Mouse (Mus musculus): ENCODE measurements around the gene Tnfrsf11a. TPM values are rescaled to one million over a fixed set of nuclear protein-coding genes. Genes with fewer than 3 reads are reported as not detected.

Tnfrsf11a gene
- polyA plus RNA-seq, 1 experiment from 2014 or later = 2.6 TPM

GRCm38 (mm10) chr1:105846431-105846830, 65.9 kb downstream of the Tnfrsf11a start:
- Histone ChIP-seq H3K4me3 (ENCODE audit: low read depth, low read length) (no peak overlapping the region), H3K9me3 (ENCODE audit: control insufficient read depth, low read depth, low read length) (no peaks in the 10 kb centered on the region), H3K4me2 (replicated peaks; ENCODE audit: low read depth, low read length) (no peak overlapping the region), H3K27ac (ENCODE audit: low read length) (no peak overlapping the region), H3K36me3 (ENCODE audit: control insufficient read depth, insufficient read depth, low read length) (no peaks in the 10 kb centered on the region), H3K9ac (replicated peaks; ENCODE audit: low read depth, low read length) (no peak overlapping the region), H3K4me1 (ENCODE audit: control insufficient read depth, insufficient read depth, low read length) (peaks cover 9% of the 10 kb centered on the region; the same call in 1 of the 2 replicates), H3K27me3 (ENCODE audit: control insufficient read depth, insufficient read depth, low read length) (no peaks in the 10 kb centered on the region)
- no peak for ATAC-seq (ENCODE audit: insufficient number of reproducible peaks, insufficient read depth, low FRiP score, low read depth)
- WGBS = 86% methylated on average over 2 of the region's 2 CpGs

- 85% methylated on average over 8 of the region's 8 CpGs for WGBS
- no peak overlapping the region for H3K4me3 ChIP-seq (ENCODE audit: low read depth, low read length)
- no peaks in the 10 kb centered on the region for H3K9me3 ChIP-seq (ENCODE audit: control insufficient read depth, low read depth, low read length)
- H3K4me1 ChIP-seq (ENCODE audit: control insufficient read depth, insufficient read depth, low read length) = peaks cover 3% of the 10 kb centered on the region; the same call in 1 of the 2 replicates
- H3K27ac ChIP-seq (ENCODE audit: low read length) = no peak overlapping the region
- no peak overlapping the region for H3K9ac ChIP-seq (replicated peaks; ENCODE audit: low read depth, low read length)
- no peaks in the 10 kb centered on the region for H3K36me3 ChIP-seq (ENCODE audit: control insufficient read depth, insufficient read depth, low read length)
- no peak overlapping the region for H3K4me2 ChIP-seq (replicated peaks; ENCODE audit: low read depth, low read length)
- H3K27me3 ChIP-seq (ENCODE audit: control insufficient read depth, insufficient read depth, low read length) = no peaks in the 10 kb centered on the region
- no peak for ATAC-seq (ENCODE audit: insufficient number of reproducible peaks, insufficient read depth, low FRiP score, low read depth)
Measured at GRCm38 (mm10) chr1:105848806-105849205, 68.3 kb downstream of the Tnfrsf11a start.

- Histone ChIP-seq H3K36me3 (ENCODE audit: control insufficient read depth, insufficient read depth, low read length) (no peaks in the 10 kb centered on the region), H3K9ac (replicated peaks; ENCODE audit: low read depth, low read length) (no peak overlapping the region), H3K4me3 (ENCODE audit: low read depth, low read length) (no peak overlapping the region), H3K27ac (ENCODE audit: low read length) (no peak overlapping the region), H3K4me1 (ENCODE audit: control insufficient read depth, insufficient read depth, low read length) (no peaks in the 10 kb centered on the region), H3K27me3 (ENCODE audit: control insufficient read depth, insufficient read depth, low read length) (no peaks in the 10 kb centered on the region), H3K4me2 (replicated peaks; ENCODE audit: low read depth, low read length) (no peak overlapping the region), H3K9me3 (ENCODE audit: control insufficient read depth, low read depth, low read length) (no peaks in the 10 kb centered on the region)
- 88% methylated on average over 2 of the region's 2 CpGs for WGBS
- no peak for ATAC-seq (ENCODE audit: insufficient number of reproducible peaks, insufficient read depth, low FRiP score, low read depth)
Measured at GRCm38 (mm10) chr1:105851341-105851740, 70.8 kb downstream of the Tnfrsf11a start.

GRCm38 (mm10) chr1:105859740-105860139, 79.2 kb downstream of the Tnfrsf11a start:
- no peak overlapping the region for H3K9ac ChIP-seq (replicated peaks; ENCODE audit: low read depth, low read length)
- WGBS = 93% methylated on average over 2 of the region's 2 CpGs
- H3K4me3 ChIP-seq (ENCODE audit: low read depth, low read length) = no peak overlapping the region
- no peaks in the 10 kb centered on the region for H3K36me3 ChIP-seq (ENCODE audit: control insufficient read depth, insufficient read depth, low read length)
- no peaks in the 10 kb centered on the region for H3K4me1 ChIP-seq (ENCODE audit: control insufficient read depth, insufficient read depth, low read length)
- ATAC-seq (ENCODE audit: insufficient number of reproducible peaks, insufficient read depth, low FRiP score, low read depth) = no peak
- no peak overlapping the region for H3K27ac ChIP-seq (ENCODE audit: low read length)
- H3K9me3 ChIP-seq (ENCODE audit: control insufficient read depth, low read depth, low read length) = no peaks in the 10 kb centered on the region
- no peak overlapping the region for H3K4me2 ChIP-seq (replicated peaks; ENCODE audit: low read depth, low read length)
- no peaks in the 10 kb centered on the region for H3K27me3 ChIP-seq (ENCODE audit: control insufficient read depth, insufficient read depth, low read length)

GRCm38 (mm10) chr1:105876589-105876988, 96.1 kb downstream of the Tnfrsf11a start:
- Histone ChIP-seq H3K27ac (ENCODE audit: low read length) (no peak overlapping the region), H3K9ac (replicated peaks; ENCODE audit: low read depth, low read length) (no peak overlapping the region), H3K9me3 (ENCODE audit: control insufficient read depth, low read depth, low read length) (no peaks in the 10 kb centered on the region), H3K4me3 (ENCODE audit: low read depth, low read length) (no peak overlapping the region), H3K4me2 (replicated peaks; ENCODE audit: low read depth, low read length) (no peak overlapping the region), H3K27me3 (ENCODE audit: control insufficient read depth, insufficient read depth, low read length) (no peaks in the 10 kb centered on the region), H3K36me3 (ENCODE audit: control insufficient read depth, insufficient read depth, low read length) (no peaks in the 10 kb centered on the region), H3K4me1 (ENCODE audit: control insufficient read depth, insufficient read depth, low read length) (no peaks in the 10 kb centered on the region)
- whole genome bisulfite sequencing = 82% methylated on average over 6 of the region's 6 CpGs
- ATAC-seq (ENCODE audit: insufficient number of reproducible peaks, insufficient read depth, low FRiP score, low read depth) = no peak

- H3K4me1 ChIP-seq (ENCODE audit: control insufficient read depth, insufficient read depth, low read length) = no peaks in the 10 kb centered on the region
- no peaks in the 10 kb centered on the region for H3K27me3 ChIP-seq (ENCODE audit: control insufficient read depth, insufficient read depth, low read length)
- no peak overlapping the region for H3K27ac ChIP-seq (ENCODE audit: low read length)
- no peaks in the 10 kb centered on the region for H3K9me3 ChIP-seq (ENCODE audit: control insufficient read depth, low read depth, low read length)
- H3K9ac ChIP-seq (replicated peaks; ENCODE audit: low read depth, low read length) = no peak overlapping the region
- H3K4me3 ChIP-seq (ENCODE audit: low read depth, low read length) = no peak overlapping the region
- WGBS = 81% methylated on average over 5 of the region's 5 CpGs
- ATAC-seq (ENCODE audit: insufficient number of reproducible peaks, insufficient read depth, low FRiP score, low read depth) = no peak
- no peak overlapping the region for H3K4me2 ChIP-seq (replicated peaks; ENCODE audit: low read depth, low read length)
- H3K36me3 ChIP-seq (ENCODE audit: control insufficient read depth, insufficient read depth, low read length) = no peaks in the 10 kb centered on the region
Measured at GRCm38 (mm10) chr1:105877808-105878207, 97.3 kb downstream of the Tnfrsf11a start.

- Histone ChIP-seq H3K4me2 (replicated peaks; ENCODE audit: low read depth, low read length) (no peak overlapping the region), H3K27me3 (ENCODE audit: control insufficient read depth, insufficient read depth, low read length) (no peaks in the 10 kb centered on the region), H3K9me3 (ENCODE audit: control insufficient read depth, low read depth, low read length) (no peaks in the 10 kb centered on the region), H3K36me3 (ENCODE audit: control insufficient read depth, insufficient read depth, low read length) (no peaks in the 10 kb centered on the region), H3K4me3 (ENCODE audit: low read depth, low read length) (no peak overlapping the region), H3K4me1 (ENCODE audit: control insufficient read depth, insufficient read depth, low read length) (no peaks in the 10 kb centered on the region), H3K9ac (replicated peaks; ENCODE audit: low read depth, low read length) (no peak overlapping the region), H3K27ac (ENCODE audit: low read length) (no peak overlapping the region)
- 90% methylated on average over 11 of the region's 11 CpGs for WGBS
- no peak for ATAC-seq (ENCODE audit: insufficient number of reproducible peaks, insufficient read depth, low FRiP score, low read depth)
Measured at GRCm38 (mm10) chr1:105878416-105878815, 97.9 kb downstream of the Tnfrsf11a start.

GRCm38 (mm10) chr1:105880555-105881304, 100.2 kb downstream of the Tnfrsf11a start:
- peak; percentile 43 for ATAC-seq (ENCODE audit: insufficient number of reproducible peaks, insufficient read depth, low FRiP score, low read depth)
- Histone ChIP-seq H3K9ac (replicated peaks; ENCODE audit: low read depth, low read length) (no peak overlapping the region; the same call in 1 of the 2 replicates), H3K36me3 (ENCODE audit: control insufficient read depth, insufficient read depth, low read length) (no peaks in the 10 kb centered on the region), H3K4me1 (ENCODE audit: control insufficient read depth, insufficient read depth, low read length) (no peaks in the 10 kb centered on the region), H3K4me3 (ENCODE audit: low read depth, low read length) (peak overlapping the region; percentile 8; the same call in 1 of the 2 replicates), H3K27ac (ENCODE audit: low read length) (peak overlapping the region; percentile 27; the same call in 1 of the 2 replicates), H3K27me3 (ENCODE audit: control insufficient read depth, insufficient read depth, low read length) (no peaks in the 10 kb centered on the region), H3K9me3 (ENCODE audit: control insufficient read depth, low read depth, low read length) (no peaks in the 10 kb centered on the region), H3K4me2 (replicated peaks; ENCODE audit: low read depth, low read length) (peak overlapping the region; percentile 39)
- 21% methylated on average over 25 of the region's 25 CpGs for WGBS
